Mouse (Mus musculus) gastrocnemius, adult 2 months (tissue): ENCODE data around the gene Dnajb12. TPM values are rescaled to one million over a fixed set of nuclear protein-coding genes. Genes with fewer than 3 reads are reported as not detected.

Experiments
- DNase-seq: peaks from one replicate; pipeline ENCODE4 v3.0.0; 2022
- H3K27ac ChIP-seq: fragments of 200-600 bp; 2 replicates; pipeline ENCODE4 v1.8.1; 2022; ENCODE audit warnings: mild to moderate bottlenecking
- H3K4me3 ChIP-seq: fragments of 200-600 bp; 2 replicates; pipeline ENCODE4 v1.8.1; 2022; ENCODE audit warnings: mild to moderate bottlenecking, moderate library complexity
- CTCF ChIP-seq: fragments of 200-600 bp; IDR thresholded peaks from 2 replicates; pipeline ENCODE4 v1.8.1; 2022; ENCODE audit warnings: antibody characterized with exemption, mild to moderate bottlenecking, moderate library complexity
- intact Hi-C: fragments of 180-260 bp; cut with DNase I; formaldehyde crosslinking; loops from one replicate; pipeline ENCODE4 v1.15.1; 2025
- total RNA-seq, 2 experiments: library from RNA; stranded (reverse); gene quantifications; 2 replicates each; pipeline ENCODE4 v1.2.3; 2021

The Dnajb12 gene
- total RNA-seq, 2 experiments from 2014 or later = 60.4 to 77.5 TPM

DNA sequence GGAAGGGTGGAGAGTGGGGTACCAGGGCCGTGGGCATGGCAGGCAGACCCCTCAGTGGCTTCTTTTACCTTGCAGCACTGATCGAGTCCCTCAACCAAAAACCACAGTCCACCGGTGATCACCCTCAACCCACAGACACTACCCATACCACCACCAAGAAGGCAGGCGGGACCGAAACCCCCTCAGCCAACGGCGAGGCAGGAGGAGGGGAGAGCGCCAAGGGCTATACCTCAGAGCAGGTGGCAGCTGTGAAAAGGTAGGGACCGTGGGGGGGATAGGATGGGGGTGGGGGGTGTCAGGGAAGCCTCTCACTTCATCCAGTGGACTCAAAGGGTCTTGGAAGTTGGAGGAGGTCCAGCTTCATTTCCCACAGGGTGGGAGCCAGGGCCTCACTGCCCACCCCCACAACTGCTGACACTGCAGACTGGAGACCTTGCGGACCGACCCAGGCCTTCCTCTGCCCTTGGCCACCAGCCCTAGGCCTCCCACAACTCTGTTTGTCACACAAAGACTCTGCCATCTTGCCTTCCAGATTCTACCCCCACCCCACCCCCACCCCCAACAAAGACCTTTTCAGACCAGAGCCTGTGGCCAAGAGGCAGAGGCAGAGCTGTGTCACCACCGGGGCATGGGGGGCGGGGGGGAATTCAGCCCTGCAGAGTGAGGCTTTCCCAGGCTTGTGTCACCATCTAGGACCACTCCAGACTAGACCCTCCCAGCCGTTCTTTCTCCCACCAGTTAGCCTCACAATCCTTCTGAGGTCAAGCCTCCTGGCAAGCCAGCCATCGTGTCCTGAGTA, 10.8 kb downstream of the Dnajb12 start:
- intact Hi-C loops = loop anchor here (10.0 kb wide), 1 partner anchor 365 kb away; no protein-coding TSS in a partner anchor
- DNase-seq = no peak
- Histone ChIP-seq H3K4me3 (no peak overlapping the region), H3K27ac (no peak overlapping the region)
- TF ChIP-seq CTCF = no peak

DNA sequence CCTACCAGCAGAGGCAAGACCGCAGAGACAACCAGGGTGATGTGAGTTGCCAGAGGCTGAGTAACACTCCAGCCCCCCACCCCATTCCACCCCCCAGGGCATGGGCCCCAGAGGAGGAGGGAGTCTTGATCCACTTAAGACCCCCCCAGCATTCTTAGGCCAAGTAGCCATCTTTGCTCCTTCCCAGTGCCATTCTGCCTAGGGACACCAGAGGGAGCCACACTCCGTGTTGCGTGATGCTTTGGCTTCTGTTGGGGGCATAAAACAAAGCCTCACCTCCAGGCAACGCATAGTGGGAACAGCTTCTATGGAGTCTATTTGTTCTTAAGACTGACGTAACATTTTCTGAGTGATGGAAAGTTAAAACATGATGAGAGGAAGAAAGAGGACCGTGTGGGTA, 13.6 kb downstream of the Dnajb12 start:
- Histone ChIP-seq H3K4me3 (no peak overlapping the region), H3K27ac (no peak overlapping the region)
- no peak; the same call in 1 of the 2 replicates for TF ChIP-seq CTCF
- intact Hi-C loops = loop anchor here (1.0 to 10.0 kb wide), 3 partner anchors 112 to 362 kb away; no protein-coding TSS in a partner anchor
- peak; percentile 68 for DNase-seq

DNA sequence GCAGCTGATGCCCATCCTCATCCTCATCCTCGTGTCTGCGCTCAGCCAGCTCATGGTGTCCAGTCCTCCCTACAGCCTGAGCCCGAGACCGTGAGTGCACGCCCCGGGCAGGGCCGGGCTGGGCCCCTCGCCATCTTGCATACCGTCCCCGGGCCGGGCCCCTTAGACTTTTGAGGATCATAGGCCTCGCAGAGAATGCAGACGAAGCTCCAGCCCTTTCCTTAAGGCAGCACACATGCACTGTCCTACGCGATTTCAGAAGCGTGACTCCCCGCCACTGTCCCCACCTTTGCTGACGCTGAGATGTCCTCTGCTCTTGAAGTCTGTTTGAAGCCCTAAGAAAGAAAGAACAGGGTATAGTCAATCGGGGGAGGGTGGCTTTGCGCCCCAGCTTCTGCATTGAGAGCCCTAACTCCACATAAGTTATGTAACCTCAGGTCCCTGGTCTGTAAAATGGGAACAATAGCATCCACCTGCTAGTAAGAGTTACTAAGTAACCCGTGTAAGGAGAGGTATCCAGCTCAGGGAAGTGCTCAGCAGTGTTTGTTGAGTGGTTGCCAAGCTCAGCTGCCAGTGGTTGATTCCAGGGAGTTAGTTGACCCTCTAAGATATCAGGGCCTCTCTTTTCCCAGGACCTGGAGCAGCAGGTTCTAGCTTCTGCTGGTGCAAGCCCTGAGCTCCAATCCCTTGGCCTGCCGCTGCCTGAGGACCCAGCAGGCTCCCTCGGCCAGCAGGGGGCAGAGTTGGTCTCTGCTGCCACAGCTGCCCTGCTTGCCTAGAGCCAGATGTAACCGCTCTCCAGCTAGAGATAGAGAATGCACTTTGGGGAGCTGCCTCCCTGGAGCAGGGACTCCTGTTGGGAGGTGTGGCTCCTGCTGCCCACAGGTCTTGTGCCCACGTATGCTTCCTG, 15.2 kb downstream of the Dnajb12 start:
- intact Hi-C loops = loop anchor here (1.0 to 10.0 kb wide), 2 partner anchors 56 to 360 kb away; no protein-coding TSS in a partner anchor

DNA sequence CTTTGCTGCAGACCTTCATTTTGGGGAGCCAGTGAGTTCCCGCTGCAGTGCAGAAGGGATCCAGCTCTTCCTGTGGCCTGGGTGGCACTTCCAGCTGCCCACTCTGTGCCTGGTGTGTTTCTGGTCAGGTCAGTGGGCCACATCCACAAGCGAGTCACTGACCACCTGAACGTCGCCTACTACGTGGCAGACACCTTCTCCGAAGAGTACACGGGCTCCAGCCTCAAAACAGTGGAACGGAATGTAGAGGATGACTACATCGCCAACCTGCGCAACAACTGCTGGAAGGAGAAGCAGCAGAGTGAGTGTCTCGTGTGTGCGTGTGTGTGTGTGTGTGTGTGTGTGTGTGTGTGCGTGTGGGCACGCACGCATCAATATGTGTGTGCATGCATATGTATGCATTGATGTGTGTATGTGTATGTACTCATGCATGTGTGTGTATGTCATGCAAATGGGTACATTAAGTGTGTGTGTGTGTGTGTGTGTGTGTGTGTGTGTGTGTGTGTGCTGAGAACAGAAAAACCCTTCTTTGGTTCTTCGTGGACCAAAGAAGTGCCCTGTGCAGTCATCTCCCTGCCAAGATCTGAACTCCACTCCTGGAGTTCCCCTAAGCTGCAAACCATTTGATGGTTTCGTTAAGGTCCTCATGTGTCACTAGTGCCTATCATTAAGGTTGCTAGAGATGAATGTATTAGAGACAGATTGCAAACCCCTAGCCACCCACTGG, 16.3 kb downstream of the Dnajb12 start:
- no peak overlapping the region for H3K4me3 ChIP-seq
- H3K27ac ChIP-seq = peak overlapping the region; percentile 69
- TF ChIP-seq CTCF = no peak
- intact Hi-C loops = loop anchor here (1.0 to 10.0 kb wide), 2 partner anchors 55 to 359 kb away; no protein-coding TSS in a partner anchor
- DNase-seq = no peak

More for the DNA sequence above, 15.2 kb downstream of the Dnajb12 start:
- no peak overlapping the region for H3K4me3 ChIP-seq
- TF ChIP-seq CTCF = peak; percentile 96
- H3K27ac ChIP-seq = peak overlapping the region; percentile 50
- DNase-seq = peak; percentile 93

DNA sequence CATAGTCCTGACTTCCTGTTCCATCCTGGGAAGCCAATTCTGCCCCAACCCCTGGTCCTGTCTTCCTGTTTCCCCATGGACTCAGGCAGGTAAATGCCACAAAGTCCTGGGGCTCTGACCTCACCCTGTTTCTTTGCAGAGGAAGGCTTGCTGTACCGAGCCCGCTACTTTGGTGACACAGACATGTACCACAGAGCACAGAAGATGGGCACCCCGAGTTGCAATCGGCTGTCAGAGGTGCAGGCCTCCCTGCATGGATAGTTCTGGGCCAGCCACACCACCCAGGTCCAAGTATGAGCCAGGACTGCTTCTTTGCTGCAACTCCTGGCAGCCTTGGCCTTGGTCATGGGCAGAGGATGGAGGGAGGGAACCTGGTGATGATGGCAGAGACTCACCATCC, 16.9 kb downstream of the Dnajb12 start:
- no peak overlapping the region for H3K4me3 ChIP-seq
- H3K27ac ChIP-seq = peak overlapping the region; percentile 69
- intact Hi-C loops = loop anchor here (10.0 kb wide), 1 partner anchor 359 kb away; no protein-coding TSS in a partner anchor
- DNase-seq = no peak
- TF ChIP-seq CTCF = no peak

DNA sequence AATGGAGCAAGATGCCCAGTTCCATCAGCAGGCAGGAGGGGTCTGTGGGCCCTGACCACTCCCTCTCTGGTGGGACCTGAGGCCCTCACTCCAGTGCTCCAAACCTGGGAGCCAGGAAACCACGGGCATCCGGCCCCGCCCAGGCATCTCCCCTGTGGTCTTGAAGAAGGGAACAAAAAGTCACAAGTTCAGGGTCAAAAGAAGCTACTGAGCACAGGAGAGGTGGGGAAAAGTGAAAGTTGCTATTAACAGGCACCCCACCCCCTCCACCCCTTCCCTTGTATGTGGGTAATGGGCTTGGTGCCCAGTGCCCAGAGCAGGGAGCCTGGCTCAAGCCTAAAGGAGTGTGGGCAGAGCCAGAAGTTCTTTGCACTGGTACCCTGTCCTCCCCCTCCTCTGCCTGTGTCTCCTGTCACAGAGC, 17.6 kb downstream of the Dnajb12 start:
- no peak overlapping the region for H3K4me3 ChIP-seq
- no peak for TF ChIP-seq CTCF
- DNase-seq = no peak
- intact Hi-C loops = loop anchor here (10.0 kb wide), 1 partner anchor 358 kb away; no protein-coding TSS in a partner anchor
- H3K27ac ChIP-seq = peak overlapping the region; percentile 69

DNA sequence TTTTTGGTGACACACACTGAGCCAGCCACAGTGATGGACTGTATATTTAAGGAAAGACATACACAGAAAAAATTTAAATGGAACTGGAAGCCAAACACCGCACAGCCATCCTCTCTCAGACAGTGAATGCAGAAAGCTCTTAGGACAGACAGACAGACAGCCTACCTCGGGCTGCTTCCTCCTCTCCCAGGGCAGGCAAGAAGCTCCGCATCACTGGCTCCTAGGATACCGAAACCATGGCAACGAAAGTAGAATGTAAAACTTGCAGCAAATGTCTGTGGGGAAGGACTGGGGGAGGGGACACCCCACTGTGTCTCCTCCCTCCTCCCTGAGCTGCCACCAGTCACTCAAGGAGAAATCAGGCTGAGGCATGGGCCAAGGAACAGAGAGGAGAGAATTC, 18.2 kb downstream of the Dnajb12 start:
- Histone ChIP-seq H3K27ac (peak overlapping the region; percentile 69), H3K4me3 (no peak overlapping the region)
- intact Hi-C loops = loop anchor here (10.0 kb wide), 1 partner anchor 357 kb away; no protein-coding TSS in a partner anchor
- no peak for DNase-seq
- TF ChIP-seq CTCF = no peak

DNA sequence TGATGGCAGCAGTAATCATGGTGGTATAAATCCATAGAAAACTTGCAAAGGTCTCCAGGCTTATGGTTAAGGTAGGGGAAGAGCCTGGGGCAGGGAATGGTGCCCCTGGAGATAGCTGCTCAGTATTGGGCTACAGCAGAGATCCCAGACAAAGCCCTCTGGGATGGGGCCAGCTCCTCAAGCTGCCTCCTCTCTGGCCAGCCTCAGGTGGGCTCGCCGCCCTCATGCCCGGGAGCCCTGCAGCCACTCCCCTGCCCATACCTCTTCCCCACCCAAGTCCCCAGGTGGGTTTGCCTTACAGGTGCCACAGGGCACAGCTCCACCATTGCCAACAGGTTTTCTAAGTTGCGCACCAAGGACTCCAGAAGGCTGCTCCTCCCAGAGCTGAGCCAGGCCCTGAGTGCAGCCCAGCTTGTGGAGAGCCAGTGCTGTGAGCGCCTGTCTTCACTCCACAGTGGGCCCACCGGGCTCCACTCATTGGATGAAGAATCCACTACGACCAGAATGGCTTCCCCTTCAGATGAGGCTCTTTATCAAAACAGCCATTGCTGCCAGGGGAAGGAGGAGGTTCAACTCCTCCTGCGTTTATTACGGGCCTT, 18.9 kb downstream of the Dnajb12 start:
- intact Hi-C loops = loop anchor here (10.0 kb wide), 1 partner anchor 357 kb away; no protein-coding TSS in a partner anchor
- no peak for TF ChIP-seq CTCF
- Histone ChIP-seq H3K27ac (peak overlapping the region; percentile 88), H3K4me3 (no peak overlapping the region)
- DNase-seq = no peak

DNA sequence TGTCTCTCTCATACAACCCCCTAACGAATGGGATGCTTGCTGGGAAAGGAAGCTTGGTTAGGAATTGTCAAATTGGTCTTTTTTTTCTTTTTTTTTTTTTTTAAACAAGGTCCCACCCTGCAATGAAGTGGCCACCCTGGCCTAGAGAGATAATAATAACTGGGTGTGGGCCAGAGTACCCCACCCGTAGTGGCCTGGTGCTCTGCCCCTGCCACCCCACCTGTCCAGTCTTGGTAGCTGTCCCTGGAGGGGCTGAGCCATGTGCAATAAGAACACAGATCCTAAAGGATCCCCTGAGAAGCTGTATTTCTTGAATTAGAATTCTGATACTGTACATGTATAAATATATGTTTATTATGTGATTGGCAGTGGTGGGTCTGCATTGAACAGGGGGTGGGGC, 19.6 kb downstream of the Dnajb12 start:
- intact Hi-C loops = loop anchor here (10.0 kb wide), 1 partner anchor 356 kb away; no protein-coding TSS in a partner anchor
- no peak for DNase-seq
- Histone ChIP-seq H3K4me3 (peak overlapping the region; percentile 55), H3K27ac (peak overlapping the region; percentile 88)
- no peak for TF ChIP-seq CTCF

DNA sequence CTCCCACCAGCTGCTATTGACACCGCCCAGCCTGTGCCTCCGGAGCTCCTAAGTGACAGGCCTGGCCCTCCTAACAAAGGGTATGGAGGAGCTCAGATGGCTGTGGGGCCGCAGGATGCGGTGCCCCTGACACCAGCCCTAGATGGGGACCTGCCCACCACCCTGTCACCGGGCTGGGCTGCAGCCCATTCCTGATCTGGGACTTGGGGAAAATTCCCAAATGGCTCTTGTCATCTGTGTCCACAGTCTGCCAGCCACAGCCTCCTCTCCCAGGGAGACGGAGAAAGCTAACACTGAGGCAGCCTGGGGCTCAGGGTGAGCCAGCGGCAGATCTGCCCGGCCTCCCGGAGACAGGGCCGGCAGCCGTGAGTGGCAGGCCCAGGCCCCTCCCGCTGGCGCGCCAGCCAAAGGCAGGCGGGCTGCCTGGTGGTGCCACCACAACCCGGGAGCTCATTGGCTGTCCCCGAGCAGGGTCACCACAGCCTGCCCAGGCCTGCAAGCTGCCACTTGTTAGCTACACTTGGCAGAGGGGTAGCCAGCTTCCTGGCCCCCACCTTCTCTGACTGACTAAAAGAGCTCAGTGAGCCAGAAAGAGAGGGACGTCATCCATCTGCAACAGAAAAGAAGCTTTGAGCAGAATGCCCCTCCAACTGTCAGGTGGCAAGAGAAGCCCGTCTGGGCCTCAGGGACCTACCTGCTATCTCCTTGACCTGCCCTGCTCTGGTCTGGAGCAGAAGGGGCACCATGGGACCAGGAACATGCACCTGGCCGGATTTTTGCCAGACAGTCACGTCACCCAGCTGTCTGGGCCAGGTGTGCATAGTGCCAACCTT, 20.2 kb downstream of the Dnajb12 start:
- peak; percentile 92 for DNase-seq
- no peak for TF ChIP-seq CTCF
- peak overlapping the region; percentile 88 for H3K27ac ChIP-seq
- peak overlapping the region; percentile 55 for H3K4me3 ChIP-seq
- intact Hi-C loops = loop anchor here (10.0 kb wide), 1 partner anchor 355 kb away; no protein-coding TSS in a partner anchor

DNA sequence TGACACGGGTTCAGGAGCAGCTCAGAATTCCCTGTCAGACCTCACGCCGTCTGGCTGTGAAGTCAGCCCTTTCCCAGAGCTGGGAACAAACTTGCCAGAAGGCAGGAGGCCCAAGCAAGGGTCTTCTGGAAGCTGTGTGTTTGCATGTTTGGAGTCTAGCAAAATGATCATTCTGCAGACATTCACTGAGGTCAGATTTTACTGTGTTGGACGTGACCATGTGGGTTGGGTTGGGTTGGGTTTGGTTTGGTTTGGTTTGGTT, 20.7 kb downstream of the Dnajb12 start:
- Histone ChIP-seq H3K27ac (peak overlapping the region; percentile 88), H3K4me3 (peak overlapping the region; percentile 55)
- DNase-seq = no peak
- intact Hi-C loops = no loop called here
- TF ChIP-seq CTCF = no peak
